Mouse (Mus musculus): ENCODE measurements around the gene Phf23. TPM values are rescaled to one million over a fixed set of nuclear protein-coding genes. Genes with fewer than 3 reads are reported as not detected.
A peak's percentile ranks its signal among the peaks of the same experiment; 100 is the strongest.

The Phf23 gene
- polyA plus RNA-seq, 1 experiment: 44.4 TPM

GRCm38 (mm10) chr11:70002471-70002870, 6.9 kb downstream of the Phf23 start:
- WGBS: 76% methylated on average over 2 of the region's 2 CpGs
- TF ChIP-seq POLR2A (IDR thresholded peaks at IDR 0.05; ENCODE audit: borderline replicate concordance, insufficient read depth, low read length): no peak
- no peak for TF ChIP-seq CTCF (IDR thresholded peaks at IDR 0.05; ENCODE audit: borderline replicate concordance, insufficient read depth, low read depth, low read length)
- Histone ChIP-seq H3K27me3 (ENCODE audit: control insufficient read depth, insufficient read depth, low read length) (no peaks in the 10 kb centered on the region), H3K4me3 (replicated peaks; ENCODE audit: insufficient read depth, low read depth, low read length) (peak overlapping the region; percentile 15), H3K27ac (ENCODE audit: insufficient read depth, low read length) (no peak overlapping the region), H3K4me1 (ENCODE audit: control insufficient read depth, insufficient read depth, low read length) (peaks cover 3% of the 10 kb centered on the region)
- no peak for DNase-seq

DNA sequence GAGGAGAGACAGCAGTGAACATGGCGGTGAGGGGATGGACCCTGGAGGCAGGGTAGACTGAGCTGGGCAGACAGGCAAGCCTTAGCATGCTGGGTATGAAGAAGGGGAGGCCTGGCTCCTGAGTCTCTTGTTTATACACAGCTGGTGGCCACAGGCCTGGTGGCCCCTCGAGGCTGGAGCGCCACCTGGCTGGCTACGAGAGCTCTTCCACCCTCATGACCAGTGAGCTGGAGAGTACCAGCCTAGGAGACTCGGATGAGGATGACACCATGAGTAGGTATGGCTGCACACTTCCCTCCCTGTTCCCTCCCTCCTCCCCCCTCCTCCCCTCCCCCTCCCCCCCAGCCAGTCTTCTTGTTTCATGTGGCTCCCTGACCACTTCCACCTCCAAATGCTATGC, 9.9 kb downstream of the Phf23 start:
- DNase-seq: no peak
- H3K4me1 ChIP-seq (ENCODE audit: control insufficient read depth, insufficient read depth, low read length): peaks cover 3% of the 10 kb centered on the region
- H3K27me3 ChIP-seq (ENCODE audit: control insufficient read depth, insufficient read depth, low read length): no peaks in the 10 kb centered on the region
- H3K27ac ChIP-seq (ENCODE audit: insufficient read depth, low read length): no peak overlapping the region
- WGBS: 33% methylated on average over 5 of the region's 5 CpGs
- TF ChIP-seq CTCF (IDR thresholded peaks at IDR 0.05; ENCODE audit: borderline replicate concordance, insufficient read depth, low read depth, low read length): peak; percentile 20
- no peak for TF ChIP-seq POLR2A (IDR thresholded peaks at IDR 0.05; ENCODE audit: borderline replicate concordance, insufficient read depth, low read length)
- no peak overlapping the region for H3K4me3 ChIP-seq (replicated peaks; ENCODE audit: insufficient read depth, low read depth, low read length)

DNA sequence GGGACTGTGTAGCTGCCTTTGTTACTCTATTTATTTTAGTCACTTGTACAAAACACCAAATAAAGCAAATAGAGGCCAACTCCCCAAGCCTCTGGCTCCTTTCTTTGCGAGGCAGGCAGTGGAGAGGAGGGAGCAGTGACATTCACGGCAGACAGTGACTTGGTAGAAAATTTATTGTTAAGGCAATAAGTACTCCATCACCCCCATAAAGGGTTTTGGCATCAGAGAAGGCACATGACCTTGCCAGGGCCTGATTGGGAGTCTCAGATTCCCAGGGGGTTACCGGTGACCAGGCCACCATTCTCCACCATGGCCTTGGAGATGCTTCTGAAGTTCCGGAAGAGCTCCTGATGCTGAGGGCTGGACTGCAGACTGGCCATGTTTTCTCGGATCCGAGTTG, 14.5 kb downstream of the Phf23 start:
- Histone ChIP-seq H3K4me3 (replicated peaks; ENCODE audit: insufficient read depth, low read depth, low read length) (no peak overlapping the region), H3K4me1 (ENCODE audit: control insufficient read depth, insufficient read depth, low read length) (peaks cover 2% of the 10 kb centered on the region; the same call in 1 of the 2 replicates), H3K27ac (ENCODE audit: insufficient read depth, low read length) (no peak overlapping the region), H3K27me3 (ENCODE audit: control insufficient read depth, insufficient read depth, low read length) (no peaks in the 10 kb centered on the region)
- DNase-seq: no peak
- TF ChIP-seq POLR2A (IDR thresholded peaks at IDR 0.05; ENCODE audit: borderline replicate concordance, insufficient read depth, low read length) (no peak), CTCF (IDR thresholded peaks at IDR 0.05; ENCODE audit: borderline replicate concordance, insufficient read depth, low read depth, low read length) (no peak)
- WGBS: 81% methylated on average over 6 of the region's 6 CpGs

- no peak for TF ChIP-seq POLR2A (IDR thresholded peaks at IDR 0.05; ENCODE audit: borderline replicate concordance, insufficient read depth, low read length)
- no peak for TF ChIP-seq CTCF (IDR thresholded peaks at IDR 0.05; ENCODE audit: borderline replicate concordance, insufficient read depth, low read depth, low read length)
- Histone ChIP-seq H3K4me3 (replicated peaks; ENCODE audit: insufficient read depth, low read depth, low read length) (no peak overlapping the region), H3K27ac (ENCODE audit: insufficient read depth, low read length) (no peak overlapping the region), H3K4me1 (ENCODE audit: control insufficient read depth, insufficient read depth, low read length) (peaks cover 2% of the 10 kb centered on the region; the same call in 1 of the 2 replicates), H3K27me3 (ENCODE audit: control insufficient read depth, insufficient read depth, low read length) (no peaks in the 10 kb centered on the region)
- 76% methylated on average over 12 of the region's 12 CpGs for WGBS
- DNase-seq: no peak
Measured at GRCm38 (mm10) chr11:70010548-70010947, 15.0 kb downstream of the Phf23 start.

GRCm38 (mm10) chr11:70010961-70011360, 15.4 kb downstream of the Phf23 start:
- Histone ChIP-seq H3K27ac (ENCODE audit: insufficient read depth, low read length) (no peak overlapping the region), H3K4me3 (replicated peaks; ENCODE audit: insufficient read depth, low read depth, low read length) (no peak overlapping the region), H3K4me1 (ENCODE audit: control insufficient read depth, insufficient read depth, low read length) (peaks cover 2% of the 10 kb centered on the region; the same call in 1 of the 2 replicates), H3K27me3 (ENCODE audit: control insufficient read depth, insufficient read depth, low read length) (no peaks in the 10 kb centered on the region)
- no peak for DNase-seq
- TF ChIP-seq POLR2A (IDR thresholded peaks at IDR 0.05; ENCODE audit: borderline replicate concordance, insufficient read depth, low read length) (no peak), CTCF (IDR thresholded peaks at IDR 0.05; ENCODE audit: borderline replicate concordance, insufficient read depth, low read depth, low read length) (no peak)
- 60% methylated on average over 10 of the region's 10 CpGs for WGBS

- Histone ChIP-seq H3K4me3 (replicated peaks; ENCODE audit: insufficient read depth, low read depth, low read length) (no peak overlapping the region), H3K27ac (ENCODE audit: insufficient read depth, low read length) (no peak overlapping the region), H3K27me3 (ENCODE audit: control insufficient read depth, insufficient read depth, low read length) (no peaks in the 10 kb centered on the region), H3K4me1 (ENCODE audit: control insufficient read depth, insufficient read depth, low read length) (peaks cover 9% of the 10 kb centered on the region)
- 57% methylated on average over 9 of the region's 9 CpGs for WGBS
- peak in 1 of 2 experiments; percentile 20 for DNase-seq
- TF ChIP-seq CTCF (IDR thresholded peaks at IDR 0.05; ENCODE audit: borderline replicate concordance, insufficient read depth, low read depth, low read length) (no peak), POLR2A (IDR thresholded peaks at IDR 0.05; ENCODE audit: borderline replicate concordance, insufficient read depth, low read length) (no peak)
Measured at GRCm38 (mm10) chr11:70012931-70013330, 17.4 kb downstream of the Phf23 start.

DNA sequence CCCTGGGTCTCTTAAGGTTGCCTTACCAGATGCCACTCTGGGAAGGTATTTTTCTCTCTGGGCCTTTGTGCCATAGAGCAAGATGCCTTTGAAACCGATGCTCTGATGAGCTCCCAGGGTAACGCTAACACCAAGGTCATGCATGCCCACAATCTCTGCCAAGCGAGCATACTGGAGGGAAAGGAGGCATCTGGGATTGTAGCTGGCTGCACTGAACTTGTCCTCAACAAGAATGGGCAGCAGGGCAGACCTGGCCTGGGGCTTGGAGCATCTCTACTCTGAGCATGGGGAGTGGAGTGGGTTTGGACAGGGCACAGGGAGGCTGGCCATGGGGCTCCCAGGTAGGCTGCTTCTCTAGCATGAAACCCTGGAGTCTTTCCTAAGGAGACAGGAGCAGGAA, 17.8 kb downstream of the Phf23 start:
- H3K27me3 ChIP-seq (ENCODE audit: control insufficient read depth, insufficient read depth, low read length): no peaks in the 10 kb centered on the region
- 57% methylated on average over 3 of the region's 3 CpGs for whole genome bisulfite sequencing
- no peak for DNase-seq
- no peak overlapping the region for H3K4me3 ChIP-seq (replicated peaks; ENCODE audit: insufficient read depth, low read depth, low read length)
- TF ChIP-seq POLR2A (IDR thresholded peaks at IDR 0.05; ENCODE audit: borderline replicate concordance, insufficient read depth, low read length) (no peak), CTCF (IDR thresholded peaks at IDR 0.05; ENCODE audit: borderline replicate concordance, insufficient read depth, low read depth, low read length) (no peak)
- peaks cover 9% of the 10 kb centered on the region for H3K4me1 ChIP-seq (ENCODE audit: control insufficient read depth, insufficient read depth, low read length)
- no peak overlapping the region for H3K27ac ChIP-seq (ENCODE audit: insufficient read depth, low read length)

DNA sequence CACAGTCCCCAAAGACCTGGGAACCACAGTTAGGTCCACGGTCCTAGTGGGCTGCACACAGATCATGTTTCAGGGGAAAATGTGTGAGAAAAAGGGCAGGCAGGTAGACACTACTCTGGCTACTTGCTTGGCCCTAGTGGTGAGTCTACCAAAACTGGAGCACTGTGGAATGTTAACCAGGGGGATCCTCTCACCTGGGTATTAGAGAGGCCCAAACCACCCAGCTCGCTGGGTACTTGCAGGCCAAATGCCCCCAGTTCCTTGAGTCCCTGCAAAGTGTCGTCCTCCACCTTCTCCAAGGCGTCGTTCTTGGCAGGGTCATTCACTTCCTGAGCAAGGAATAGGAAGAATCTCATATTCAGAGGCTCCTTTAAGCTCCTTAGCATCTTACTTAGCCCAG, 18.5 kb downstream of the Phf23 start:
- DNase-seq: no peak
- Histone ChIP-seq H3K4me1 (ENCODE audit: control insufficient read depth, insufficient read depth, low read length) (peaks cover 9% of the 10 kb centered on the region), H3K27me3 (ENCODE audit: control insufficient read depth, insufficient read depth, low read length) (no peaks in the 10 kb centered on the region), H3K27ac (ENCODE audit: insufficient read depth, low read length) (no peak overlapping the region), H3K4me3 (replicated peaks; ENCODE audit: insufficient read depth, low read depth, low read length) (no peak overlapping the region)
- 64% methylated on average over 5 of the region's 5 CpGs for WGBS
- TF ChIP-seq POLR2A (IDR thresholded peaks at IDR 0.05; ENCODE audit: borderline replicate concordance, insufficient read depth, low read length) (no peak), CTCF (IDR thresholded peaks at IDR 0.05; ENCODE audit: borderline replicate concordance, insufficient read depth, low read depth, low read length) (no peak)
